Mouse (Mus musculus): Measurements from ENCODE around the gene Tcap. TPM values are rescaled to one million over a fixed set of nuclear protein-coding genes. Genes with fewer than 3 reads are reported as not detected.
A peak's percentile ranks its signal among the peaks of the same experiment; 100 is the strongest.

The Tcap gene
- total RNA-seq, 2 experiments from 2014 or later, result 3,050 to 3,067 TPM

DNA sequence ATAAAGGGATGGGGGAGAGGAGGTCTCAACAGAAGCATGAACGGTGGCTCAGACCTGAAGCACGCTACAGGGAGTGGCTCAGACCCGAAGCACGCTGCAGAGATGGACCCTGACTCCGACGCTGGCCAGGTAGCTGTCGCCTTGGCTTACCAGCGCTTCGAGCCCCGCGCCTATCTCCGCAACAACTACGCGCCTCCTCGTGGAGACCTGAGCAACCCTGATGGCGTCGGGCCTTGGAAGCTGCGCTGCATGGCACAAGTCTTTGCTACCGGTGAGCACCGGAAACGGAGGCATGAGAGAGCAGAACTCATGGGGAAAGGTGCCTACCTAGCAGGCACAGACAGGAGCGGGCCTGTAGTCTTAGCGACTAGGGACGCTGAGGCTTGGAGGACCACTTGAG lies 3.0 kb downstream of the Tcap start:
- no peak for TF ChIP-seq CTCF (IDR thresholded peaks at IDR 0.05)
- H3K27ac ChIP-seq, result peak overlapping the region; percentile 98
- DNase-seq, result peak; percentile 62
- no peak overlapping the region for H3K4me3 ChIP-seq
- intact Hi-C loops (cut with DNase I), result no loop called here

- TF ChIP-seq CTCF (IDR thresholded peaks at IDR 0.05), result no peak
- intact Hi-C loops (cut with DNase I), result no loop called here
- no peak overlapping the region for H3K4me3 ChIP-seq
- H3K27ac ChIP-seq, result peak overlapping the region; percentile 98; the same call in 1 of the 2 replicates
- peak; percentile 57 for DNase-seq
These were observed 3.5 kb downstream of the Tcap start for GRCm38 (mm10) chr11:98387056-98387577.

DNA sequence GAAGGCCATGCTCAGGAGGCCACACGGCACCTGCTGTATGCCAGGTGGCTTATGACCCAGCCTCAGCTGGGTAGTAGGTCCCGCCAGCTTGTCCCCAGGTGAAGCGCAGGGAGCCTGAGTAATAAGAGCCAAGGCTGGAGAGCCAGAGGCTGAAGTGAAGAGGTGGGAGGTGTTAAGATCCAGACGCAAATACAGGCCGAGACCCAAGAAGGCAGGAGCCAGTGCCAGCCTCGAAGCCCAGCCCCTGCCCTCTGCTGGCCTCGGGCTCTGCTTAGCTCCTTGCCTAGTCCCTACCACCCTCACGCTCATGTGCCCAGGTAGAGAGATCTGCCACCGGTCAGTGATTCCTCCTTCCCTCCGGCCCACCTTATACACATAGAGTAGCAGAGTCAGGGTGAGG lies 4.7 kb downstream of the Tcap start:
- Histone ChIP-seq H3K27ac (peak overlapping the region; percentile 63), H3K4me3 (no peak overlapping the region)
- intact Hi-C loops (cut with DNase I), result no loop called here
- DNase-seq, result no peak
- no peak for TF ChIP-seq CTCF (IDR thresholded peaks at IDR 0.05)

DNA sequence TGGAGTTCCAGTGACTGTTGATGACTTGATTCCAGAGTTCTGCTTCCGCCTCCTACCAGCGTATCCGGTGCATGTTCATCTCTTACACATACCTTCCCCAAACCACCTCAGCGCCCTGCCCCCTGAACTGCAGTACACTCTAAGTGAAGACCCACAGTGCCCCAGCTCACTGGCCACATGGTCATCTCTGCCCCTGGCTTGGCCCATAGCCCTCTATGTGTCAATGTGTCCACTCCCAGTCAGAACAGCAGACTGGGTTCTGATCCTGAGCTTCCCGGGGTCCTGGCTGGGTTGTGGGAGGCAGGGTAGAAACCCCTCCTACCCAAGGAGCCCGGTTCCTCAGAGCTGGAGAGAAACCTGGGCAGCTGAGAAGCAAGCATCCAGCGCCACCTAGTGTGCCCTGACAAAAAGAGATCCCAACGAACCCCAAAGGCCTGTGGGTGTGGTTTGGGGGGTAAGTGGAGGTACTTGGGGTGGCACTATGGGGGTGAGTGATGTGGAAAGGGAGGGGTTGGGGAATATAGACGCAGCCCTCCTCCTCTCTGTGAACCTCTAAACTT lies 5.7 kb downstream of the Tcap start:
- intact Hi-C loops (cut with DNase I), result no loop called here
- peak; percentile 79 for TF ChIP-seq CTCF (IDR thresholded peaks at IDR 0.05)
- Histone ChIP-seq H3K27ac (peak overlapping the region; percentile 63; the same call in 1 of the 2 replicates), H3K4me3 (no peak overlapping the region)
- DNase-seq, result peak; percentile 78

DNA sequence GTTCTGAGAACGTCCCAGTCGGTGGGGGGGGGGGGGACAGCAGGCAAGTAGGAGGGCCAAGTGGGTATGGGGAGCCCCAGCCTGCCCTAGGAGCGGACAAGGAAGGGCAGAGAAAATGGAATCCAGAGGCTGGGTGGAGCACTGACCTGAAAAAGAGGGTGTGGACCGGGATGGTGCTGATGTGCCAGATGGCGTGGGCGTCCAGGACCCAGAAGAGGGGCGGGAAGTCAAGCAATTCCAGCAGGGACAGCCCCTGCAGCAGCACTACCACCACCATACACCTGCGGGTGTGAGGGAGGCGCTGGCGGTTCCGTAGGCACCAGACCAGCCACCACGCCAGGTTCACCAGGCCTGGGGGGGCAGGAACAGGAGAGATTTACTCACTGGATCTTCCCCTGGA lies 6.5 kb downstream of the Tcap start:
- Histone ChIP-seq H3K27ac (no peak overlapping the region), H3K4me3 (no peak overlapping the region)
- no peak for TF ChIP-seq CTCF (IDR thresholded peaks at IDR 0.05)
- intact Hi-C loops (cut with DNase I), result loop anchor here (2.0 kb wide), 1 partner anchor 47 kb away; no protein-coding TSS in a partner anchor
- no peak for DNase-seq

DNA sequence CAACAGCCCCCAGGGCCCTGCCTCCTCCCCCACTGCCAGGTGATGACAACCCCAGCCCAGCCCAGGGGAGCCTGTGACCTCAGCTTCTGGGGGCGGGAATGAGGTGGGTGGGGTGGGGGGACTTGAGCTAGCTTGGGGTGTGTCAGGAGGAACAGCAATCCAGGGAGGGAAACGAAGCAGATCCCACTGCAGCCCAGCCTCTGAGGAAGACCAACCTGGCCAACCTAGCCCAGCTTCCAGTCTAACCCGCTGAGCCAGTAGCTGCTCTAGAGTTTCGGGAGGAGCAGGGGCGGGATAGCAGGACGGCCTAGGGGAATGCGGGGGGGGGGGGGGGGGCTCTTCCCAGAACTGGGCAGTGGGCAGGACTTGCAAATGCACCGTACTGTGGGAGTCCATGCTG lies 8.4 kb downstream of the Tcap start:
- DNase-seq, result no peak
- no peak overlapping the region for H3K27ac ChIP-seq
- H3K4me3 ChIP-seq, result no peak overlapping the region
- no peak for TF ChIP-seq CTCF (IDR thresholded peaks at IDR 0.05)
- intact Hi-C loops (cut with DNase I), result no loop called here

GRCm38 (mm10) chr11:98392645-98393044 lies 9.0 kb downstream of the Tcap start:
- TF ChIP-seq CTCF (IDR thresholded peaks at IDR 0.05), result no peak
- H3K27ac ChIP-seq, result peak overlapping the region; percentile 89; the same call in 1 of the 2 replicates
- DNase-seq, result no peak
- H3K4me3 ChIP-seq, result no peak overlapping the region
- intact Hi-C loops (cut with DNase I), result no loop called here

DNA sequence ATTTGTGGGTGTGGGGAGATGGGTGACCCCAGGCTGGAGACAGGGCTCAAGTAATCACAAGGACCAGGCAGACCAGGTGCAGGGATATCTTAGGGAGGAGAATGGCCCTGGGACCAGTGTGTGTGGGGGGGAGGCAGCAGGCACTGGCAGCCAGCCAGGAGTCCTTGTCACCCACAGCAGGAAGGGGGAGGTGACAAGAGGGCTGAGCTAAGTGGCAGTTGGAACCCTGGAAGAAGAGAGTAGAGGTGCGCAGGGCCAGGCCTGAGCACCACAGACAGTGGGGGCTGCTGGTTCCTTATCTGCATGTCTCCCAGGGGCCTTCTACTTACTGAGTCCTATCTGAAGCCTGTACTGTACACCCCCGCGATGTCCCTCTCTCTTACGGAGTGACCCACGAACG lies 9.7 kb downstream of the Tcap start:
- Histone ChIP-seq H3K4me3 (no peak overlapping the region), H3K27ac (peak overlapping the region; percentile 89)
- intact Hi-C loops (cut with DNase I), result no loop called here
- no peak for DNase-seq
- TF ChIP-seq CTCF (IDR thresholded peaks at IDR 0.05), result no peak

DNA sequence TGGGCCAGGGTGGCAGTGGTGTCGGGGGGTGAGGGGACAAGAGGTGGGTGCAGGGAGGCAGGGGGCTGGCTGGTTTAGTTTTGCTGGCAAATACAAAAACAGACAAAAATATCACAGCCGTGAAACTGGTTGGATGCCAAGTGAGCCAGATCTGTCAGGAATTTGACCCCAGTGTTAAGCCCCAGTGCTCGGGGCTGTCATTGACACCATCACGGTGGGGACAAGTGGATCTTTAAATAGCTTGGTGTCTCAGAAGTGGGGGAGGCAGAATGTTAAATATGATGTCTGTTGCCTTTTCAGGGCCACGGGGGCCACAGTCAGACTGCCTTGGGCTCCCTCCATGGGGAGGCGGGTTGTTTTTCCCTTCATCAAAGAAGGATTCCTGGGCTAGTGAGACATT lies 10.7 kb downstream of the Tcap start:
- peak; percentile 71 for DNase-seq
- no peak overlapping the region for H3K4me3 ChIP-seq
- intact Hi-C loops (cut with DNase I), result no loop called here
- peak overlapping the region; percentile 89 for H3K27ac ChIP-seq
- no peak for TF ChIP-seq CTCF (IDR thresholded peaks at IDR 0.05)

DNA sequence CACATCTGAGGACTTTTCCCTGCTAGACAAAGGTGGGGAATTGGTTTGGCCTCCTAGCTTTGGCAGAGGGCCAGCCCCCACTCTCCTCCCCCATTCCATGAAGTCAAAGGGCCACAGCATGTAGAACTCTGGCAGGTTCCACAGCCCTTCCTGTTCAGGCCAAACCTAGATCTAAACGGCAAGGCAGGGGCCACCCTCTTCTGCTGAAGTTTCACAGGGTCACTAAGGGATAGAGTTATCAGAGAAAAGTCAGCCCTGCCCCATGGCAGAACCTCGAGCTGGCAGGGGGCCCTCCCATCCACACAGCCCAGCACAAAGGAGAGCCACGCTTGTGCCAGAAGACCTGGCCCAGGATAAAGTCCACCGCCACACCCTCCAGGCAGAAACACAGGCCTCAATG lies 11.4 kb downstream of the Tcap start:
- intact Hi-C loops (cut with DNase I), result no loop called here
- no peak for TF ChIP-seq CTCF (IDR thresholded peaks at IDR 0.05)
- no peak for DNase-seq
- Histone ChIP-seq H3K27ac (peak overlapping the region; percentile 89), H3K4me3 (no peak overlapping the region)

GRCm38 (mm10) chr11:98397946-98398345 lies 14.3 kb downstream of the Tcap start:
- no peak overlapping the region for H3K27ac ChIP-seq
- intact Hi-C loops (cut with DNase I), result loop anchor here (2.0 kb wide), 1 partner anchor 39 kb away; the partner anchor contains the start of gene Stard3
- no peak for TF ChIP-seq CTCF (IDR thresholded peaks at IDR 0.05)
- no peak for DNase-seq
- no peak overlapping the region for H3K4me3 ChIP-seq

DNA sequence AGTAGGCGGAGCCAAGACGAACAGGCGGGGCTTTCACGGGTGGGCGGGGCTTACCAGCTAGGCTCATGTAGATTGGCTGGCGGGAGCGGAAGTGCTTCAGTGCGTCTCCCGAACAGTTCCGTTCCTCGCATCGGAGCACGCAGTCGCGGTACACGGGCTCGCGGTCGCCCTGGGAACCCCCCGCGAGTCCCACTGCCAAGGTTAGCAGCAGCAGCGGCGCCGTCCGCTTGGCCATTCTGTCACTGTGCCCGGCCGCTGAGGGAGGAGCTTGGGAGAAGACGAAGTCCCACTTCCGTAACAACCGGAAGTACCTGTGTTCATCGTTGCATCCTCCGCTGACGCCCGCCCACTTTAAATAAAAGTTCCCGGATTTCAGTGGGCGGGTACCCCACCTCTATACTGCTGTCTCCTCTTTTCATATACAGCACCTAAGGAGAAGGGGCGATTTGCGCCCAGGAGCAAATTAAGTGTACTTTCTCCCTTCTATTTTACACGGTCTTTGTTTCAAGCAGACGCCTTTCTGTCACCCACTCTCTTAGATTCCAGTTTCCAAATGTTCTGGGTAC lies 16.6 kb downstream of the Tcap start, which contains the start of gene Pgap3:
Gene Pgap3 (minus strand): TSS at position 330 of the 566 bp plus-strand sequence.
- peak within 1 kb of the TSS; percentile 99 for H3K27ac ChIP-seq
- intact Hi-C loops (cut with DNase I), result loop anchor here (2.0 kb wide), 1 partner anchor 39 kb away; the partner anchor contains the start of gene Mien1
- no peak for TF ChIP-seq CTCF (IDR thresholded peaks at IDR 0.05)
- peak; percentile 91 for DNase-seq
- peak within 1 kb of the TSS; percentile 89 for H3K4me3 ChIP-seq

DNA sequence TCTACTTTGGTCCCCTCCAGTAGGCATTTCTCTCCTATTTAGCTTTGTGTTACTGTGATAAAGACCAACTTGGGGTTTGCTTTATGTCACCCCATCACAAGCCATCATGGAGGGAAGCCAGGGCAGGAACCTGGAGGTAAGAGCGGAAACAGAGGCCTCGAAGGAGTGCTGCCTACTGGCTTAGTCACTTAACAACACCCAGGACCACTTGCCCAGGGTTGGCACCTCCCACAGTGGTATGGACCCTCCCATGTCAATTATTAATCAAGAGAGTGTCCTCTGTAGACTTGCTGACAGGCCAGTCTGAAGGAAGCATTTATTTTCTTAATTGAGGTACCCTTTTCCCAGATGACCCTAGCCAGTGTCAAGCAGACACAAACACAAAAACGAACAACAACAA lies 17.2 kb downstream of the Tcap start:
- peak overlapping the region; percentile 89 for H3K4me3 ChIP-seq
- intact Hi-C loops (cut with DNase I), result loop anchor here (2.0 kb wide), 1 partner anchor 38 kb away; the partner anchor contains the start of gene Mien1
- H3K27ac ChIP-seq, result peak overlapping the region; percentile 99
- no peak for TF ChIP-seq CTCF (IDR thresholded peaks at IDR 0.05)
- no peak for DNase-seq

Data from gastrocnemius, adult 2 months (tissue).